Mouse (Mus musculus) heart, embryonic 16.5 days (tissue): Measurements from ENCODE around the gene Calhm5. TPM values are rescaled to one million over a fixed set of nuclear protein-coding genes. Genes with fewer than 3 reads are reported as not detected.

Experiments used
- ATAC-seq: fragments of 200-750 bp; cut with Nextera tagmentation; replicated peaks from 2 replicates; pipeline ENCODE4 v1.8.0; 2017; ENCODE audit warnings: moderate number of reproducible peaks; ENCODE audit not compliant: insufficient read depth, low FRiP score; ENCODE audit errors: extremely low read depth
- H3K27ac ChIP-seq: fragments of 300-500 bp; sonication (generic); 2 replicates; pipeline ENCODE4 v1.5.1; 2014; ENCODE audit warnings: mild to moderate bottlenecking, low read length, control low read depth, moderate library complexity
- H3K27me3 ChIP-seq: fragments of 300-500 bp; sonication (generic); 2 replicates; pipeline ENCODE4 v1.6.1; 2014; ENCODE audit warnings: low read length, mixed read lengths; ENCODE audit not compliant: control insufficient read depth, insufficient read depth
- H3K36me3 ChIP-seq: fragments of 300-500 bp; sonication (generic); 2 replicates; pipeline ENCODE4 v1.6.1; 2014; ENCODE audit not compliant: control insufficient read depth, insufficient read depth
- H3K4me1 ChIP-seq: fragments of 300-500 bp; sonication (generic); 2 replicates; pipeline ENCODE4 v1.6.1; 2014; ENCODE audit warnings: low read length, mixed read lengths; ENCODE audit not compliant: control insufficient read depth, insufficient read depth
- H3K4me2 ChIP-seq: fragments of 300-500 bp; sonication (generic); 2 replicates; pipeline ENCODE4 v1.6.1; 2014; ENCODE audit warnings: low read depth, mild to moderate bottlenecking, control low read depth, low read length
- H3K4me3 ChIP-seq: fragments of 300-500 bp; sonication (generic); 2 replicates; pipeline ENCODE4 v1.5.1; 2014; ENCODE audit warnings: mild to moderate bottlenecking, control low read depth, low read length
- H3K9ac ChIP-seq: fragments of 300-500 bp; sonication (generic); 2 replicates; pipeline ENCODE4 v1.6.1; 2014; ENCODE audit warnings: low read length, control low read depth
- H3K9me3 ChIP-seq: fragments of 300-500 bp; sonication (generic); replicated peaks from 2 replicates; pipeline ENCODE4 v1.6.1; 2016; ENCODE audit warnings: low read length; ENCODE audit not compliant: control insufficient read depth
- WGBS: fragments of 180-500 bp; shearing (Covaris S2); extraction: QIAGEN DNeasy Blood & Tissue Kit; methylation state at CpG from one replicate; pipeline ENCODE4 v1.1.7; 2014; 5-methylcytosine and 5-hydroxymethylcytosine counted together
- polyA plus RNA-seq: library from polyadenylated mRNA; unstranded; fragments of >200 nt; fragmentation: Nextera tagmentation; extraction: Ambion mirVana; gene quantifications from 2 replicates; pipeline ENCODE4 v1.2.1, GENCODE M21; 2015

Calhm5 gene
- 1.8 TPM in 2 replicates for polyA plus RNA-seq

GRCm38 (mm10) chr10:34096418-34096883, at the start of gene Calhm5:
Calhm5 (minus strand) TSS chr10:34096519.
- WGBS = 10% methylated on average over 9 of the region's 9 CpGs
- ATAC-seq = peak; percentile 87
- peak within 1 kb of the TSS; percentile 33 for H3K27ac ChIP-seq

GRCm38 (mm10) chr10:34141693-34142092, 45.4 kb upstream of the Calhm5 start:
- Histone ChIP-seq H3K27me3 (no peaks in the 10 kb centered on the region), H3K4me2 (no peak overlapping the region), H3K36me3 (no peaks in the 10 kb centered on the region), H3K4me3 (no peak overlapping the region), H3K27ac (no peak overlapping the region), H3K9me3 (peaks cover 3% of the 10 kb centered on the region; the same call in 1 of the 2 replicates), H3K9ac (no peak overlapping the region), H3K4me1 (peaks cover 7% of the 10 kb centered on the region; the same call in 1 of the 2 replicates)
- ATAC-seq = no peak
- WGBS = 69% methylated on average over 2 of the region's 2 CpGs

More at GRCm38 (mm10) chr10:34096418-34096883, at the start of gene Calhm5:
- H3K27me3 ChIP-seq = no peaks in the 10 kb centered on the region
- peak within 1 kb of the TSS; percentile 58 for H3K4me2 ChIP-seq
- H3K9me3 ChIP-seq = no peaks in the 10 kb centered on the region
- H3K36me3 ChIP-seq = no peaks in the 10 kb centered on the region
- H3K4me3 ChIP-seq = peak within 1 kb of the TSS; percentile 57
- 0 out of 2 replicates have a peak, but pooled peaks cover 4% of the 10 kb centered on the region for H3K4me1 ChIP-seq
- peak within 1 kb of the TSS; percentile 68 for H3K9ac ChIP-seq

DNA sequence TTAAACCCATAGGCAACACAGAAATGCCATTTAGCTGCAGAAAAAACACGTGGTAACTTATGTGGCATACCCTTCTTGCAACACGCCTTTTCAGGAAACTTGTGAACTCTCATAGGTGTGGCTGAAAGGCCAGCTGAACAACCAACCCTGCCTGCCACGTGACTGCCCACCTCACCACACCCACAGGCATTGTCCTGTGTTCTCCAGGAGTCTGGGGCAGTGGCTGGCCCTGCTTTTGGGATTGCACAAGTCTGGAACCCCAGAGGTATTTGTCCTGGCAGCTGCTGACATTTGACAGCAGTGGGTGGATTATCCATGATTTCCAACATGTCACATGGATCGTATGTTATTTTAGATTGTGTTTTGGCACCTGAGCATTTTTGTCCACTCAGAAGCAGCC, 43.4 kb upstream of the Calhm5 start:
- 56% methylated on average over 4 of the region's 4 CpGs for WGBS
- H3K9me3 ChIP-seq = peaks cover 3% of the 10 kb centered on the region; the same call in 1 of the 2 replicates
- peaks cover 9% of the 10 kb centered on the region; the same call in 1 of the 2 replicates for H3K4me1 ChIP-seq
- H3K4me3 ChIP-seq = no peak overlapping the region
- H3K4me2 ChIP-seq = no peak overlapping the region
- no peak overlapping the region for H3K9ac ChIP-seq
- ATAC-seq = no peak
- no peaks in the 10 kb centered on the region for H3K27me3 ChIP-seq
- H3K36me3 ChIP-seq = no peaks in the 10 kb centered on the region
- no peak overlapping the region for H3K27ac ChIP-seq

DNA sequence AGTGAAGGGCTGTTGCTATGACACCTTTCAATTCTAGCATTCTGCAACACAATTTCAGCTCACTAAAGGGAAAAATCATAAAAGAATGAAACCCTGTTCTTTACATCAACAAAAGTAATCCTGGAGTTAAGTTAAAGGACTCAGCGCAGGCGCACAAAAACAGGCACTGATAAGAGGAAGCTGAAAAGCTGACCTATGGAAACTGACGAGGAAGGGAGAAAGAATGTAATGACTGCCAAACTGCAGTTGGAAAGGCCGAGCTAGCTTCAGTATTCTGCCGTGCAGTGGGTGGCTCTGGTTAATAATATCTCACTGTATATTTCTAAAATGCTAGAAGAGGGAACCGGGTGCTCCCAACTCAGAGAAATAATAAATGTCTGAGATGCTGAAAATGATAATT, 41.7 kb upstream of the Calhm5 start:
- no peak overlapping the region for H3K4me3 ChIP-seq
- 14% methylated on average over 6 of the region's 6 CpGs for WGBS
- H3K9ac ChIP-seq = no peak overlapping the region
- no peaks in the 10 kb centered on the region for H3K27me3 ChIP-seq
- no peak for ATAC-seq
- peaks cover 9% of the 10 kb centered on the region; the same call in 1 of the 2 replicates for H3K4me1 ChIP-seq
- no peaks in the 10 kb centered on the region for H3K36me3 ChIP-seq
- no peak overlapping the region for H3K4me2 ChIP-seq
- no peaks in the 10 kb centered on the region for H3K9me3 ChIP-seq
- no peak overlapping the region for H3K27ac ChIP-seq

DNA sequence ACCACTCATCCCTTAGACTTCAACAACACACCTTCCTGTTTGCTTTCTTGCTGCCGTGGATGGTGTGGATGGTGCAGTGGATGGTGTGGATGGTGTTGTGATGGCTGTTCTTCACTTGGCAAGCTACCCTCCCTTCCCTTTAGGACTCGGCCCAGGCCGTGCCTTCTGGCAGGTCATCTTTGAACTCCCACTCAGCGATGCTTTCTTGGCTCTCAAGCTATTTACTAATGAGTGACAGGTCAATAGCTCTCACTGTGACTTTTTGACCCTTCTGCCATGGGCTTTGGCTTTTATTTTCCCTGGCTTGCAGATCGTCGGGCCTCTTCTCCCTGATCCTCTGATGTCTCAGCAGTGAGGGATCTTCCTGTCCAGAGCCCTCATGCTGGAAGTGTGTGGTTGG, 40.1 kb upstream of the Calhm5 start:
- Histone ChIP-seq H3K4me2 (no peak overlapping the region), H3K27me3 (no peaks in the 10 kb centered on the region), H3K4me1 (peaks cover 9% of the 10 kb centered on the region; the same call in 1 of the 2 replicates), H3K9me3 (no peaks in the 10 kb centered on the region), H3K4me3 (no peak overlapping the region), H3K27ac (no peak overlapping the region), H3K9ac (no peak overlapping the region), H3K36me3 (no peaks in the 10 kb centered on the region)
- ATAC-seq = no peak
- WGBS = 32% methylated on average over 6 of the region's 6 CpGs

- H3K27ac ChIP-seq = no peak overlapping the region
- WGBS = 71% methylated on average over 2 of the region's 2 CpGs
- no peak for ATAC-seq
- H3K4me1 ChIP-seq = peaks cover 2% of the 10 kb centered on the region; the same call in 1 of the 2 replicates
- no peaks in the 10 kb centered on the region for H3K36me3 ChIP-seq
- H3K9ac ChIP-seq = no peak overlapping the region
- H3K27me3 ChIP-seq = no peaks in the 10 kb centered on the region
- H3K4me2 ChIP-seq = no peak overlapping the region
- no peaks in the 10 kb centered on the region for H3K9me3 ChIP-seq
- H3K4me3 ChIP-seq = no peak overlapping the region
Measured at GRCm38 (mm10) chr10:34131356-34131755, 35.0 kb upstream of the Calhm5 start.

- WGBS = 73% methylated on average over 6 of the region's 6 CpGs
- peaks cover 2% of the 10 kb centered on the region; the same call in 1 of the 2 replicates for H3K4me1 ChIP-seq
- no peaks in the 10 kb centered on the region for H3K36me3 ChIP-seq
- no peaks in the 10 kb centered on the region for H3K27me3 ChIP-seq
- no peak overlapping the region for H3K4me2 ChIP-seq
- ATAC-seq = no peak
- H3K9me3 ChIP-seq = no peaks in the 10 kb centered on the region
- no peak overlapping the region for H3K9ac ChIP-seq
- H3K4me3 ChIP-seq = no peak overlapping the region
- no peak overlapping the region for H3K27ac ChIP-seq
Measured at GRCm38 (mm10) chr10:34128391-34128790, 32.1 kb upstream of the Calhm5 start.

DNA sequence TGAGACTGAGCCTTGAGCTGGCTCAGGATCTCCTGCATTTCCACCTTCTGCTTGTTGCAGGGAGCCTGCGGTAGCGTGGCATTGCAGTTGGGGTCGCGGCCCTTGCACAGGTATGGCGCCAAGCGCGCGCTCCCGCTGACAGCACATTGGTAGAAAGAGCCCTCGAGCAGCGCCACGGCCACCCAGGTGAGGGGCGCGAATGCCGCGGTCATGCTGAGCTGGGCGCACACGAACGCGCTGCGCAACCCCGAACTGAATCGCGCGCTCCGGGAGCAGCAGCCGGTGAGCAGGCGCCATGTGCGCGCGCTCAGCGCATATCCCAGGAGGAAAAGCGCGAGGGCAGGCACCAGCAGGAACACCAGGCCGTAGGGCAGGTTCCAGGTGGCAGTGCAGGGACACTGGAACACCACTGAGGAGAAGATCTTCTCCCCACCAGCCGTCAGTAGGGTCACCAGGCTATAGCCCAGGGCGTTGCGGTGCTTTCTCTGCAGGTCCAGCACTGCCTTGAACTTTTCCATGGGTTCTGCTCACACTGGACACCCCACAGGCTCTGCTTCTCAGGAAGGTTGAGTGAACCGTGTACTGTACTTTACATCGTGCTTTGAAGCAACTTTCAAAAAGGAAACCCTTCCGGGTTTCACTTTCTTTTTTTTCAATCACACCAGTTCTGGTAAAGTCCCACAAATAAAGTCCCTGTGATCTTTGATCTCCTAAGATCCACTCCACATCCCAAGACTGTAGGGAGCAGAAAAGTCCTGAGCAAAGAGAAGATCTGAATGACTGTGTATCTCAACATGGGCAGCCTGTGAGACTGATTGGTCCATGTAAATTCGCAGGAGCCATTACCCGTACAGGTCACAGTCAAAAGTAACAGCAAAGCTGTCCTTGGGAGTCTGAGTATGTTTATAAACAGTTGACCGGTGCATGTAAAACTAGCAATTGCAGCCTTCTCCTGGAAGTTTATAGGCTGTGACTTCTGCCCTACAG, 31.4 kb upstream of the Calhm5 start, which contains the start of gene Calhm6:
TSS of gene Calhm6 (minus strand) at position 593 of the 987 bp plus-strand sequence.
- Histone ChIP-seq H3K4me3 (peak within 1 kb of the TSS; percentile 62), H3K27ac (no peak within 1 kb of the TSS), H3K36me3 (no peaks in the 10 kb centered on the region), H3K4me2 (peak within 1 kb of the TSS; percentile 80), H3K9me3 (no peaks in the 10 kb centered on the region), H3K27me3 (no peaks in the 10 kb centered on the region), H3K4me1 (peaks cover 2% of the 10 kb centered on the region; the same call in 1 of the 2 replicates), H3K9ac (peak within 1 kb of the TSS; percentile 69)
- WGBS = 14% methylated on average over 44 of the region's 44 CpGs
- peak; percentile 63 for ATAC-seq

DNA sequence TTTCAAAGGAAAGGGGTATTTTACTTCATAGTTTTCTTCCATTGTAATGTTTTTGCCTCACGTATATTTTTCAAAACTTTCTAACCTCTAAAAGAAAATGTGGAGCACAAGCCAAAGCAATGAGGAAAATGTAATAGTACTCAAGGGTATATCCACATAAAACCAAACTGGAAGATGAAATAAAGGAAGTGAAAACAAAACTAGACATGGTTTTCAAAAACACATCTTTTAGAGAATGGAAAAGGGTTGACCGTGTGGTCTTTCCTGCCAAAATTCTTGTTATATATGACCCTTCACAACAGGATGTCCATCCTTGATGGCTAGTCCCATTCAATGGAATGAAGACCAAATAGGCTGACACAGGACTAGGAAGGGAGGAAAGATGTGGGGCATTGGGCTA, 22.1 kb upstream of the Calhm5 start:
- 80% methylated on average over 2 of the region's 2 CpGs for WGBS
- H3K4me3 ChIP-seq = no peak overlapping the region
- no peaks in the 10 kb centered on the region for H3K27me3 ChIP-seq
- H3K36me3 ChIP-seq = no peaks in the 10 kb centered on the region
- H3K4me1 ChIP-seq = no peaks in the 10 kb centered on the region
- H3K9me3 ChIP-seq = no peaks in the 10 kb centered on the region
- no peak overlapping the region for H3K27ac ChIP-seq
- no peak overlapping the region for H3K4me2 ChIP-seq
- no peak for ATAC-seq
- no peak overlapping the region for H3K9ac ChIP-seq
